Mouse (Mus musculus) lung, adult 2 months (tissue): ENCODE results near the gene Ripk4.

Experiments used
- CTCF ChIP-seq: fragments of 200-500 bp; IDR thresholded peaks from 2 replicates; pipeline ENCODE4 v1.5.1; 2011; ENCODE audit warnings: mild to moderate bottlenecking, low read length, control low read depth; ENCODE audit not compliant: insufficient read depth
- POLR2A ChIP-seq: fragments of 200-500 bp; IDR thresholded peaks from 2 replicates; pipeline ENCODE4 v1.6.1; 2011; ENCODE audit warnings: low read depth, mild to moderate bottlenecking, control low read depth, low read length, borderline replicate concordance; ENCODE audit errors: extremely low read depth

DNA sequence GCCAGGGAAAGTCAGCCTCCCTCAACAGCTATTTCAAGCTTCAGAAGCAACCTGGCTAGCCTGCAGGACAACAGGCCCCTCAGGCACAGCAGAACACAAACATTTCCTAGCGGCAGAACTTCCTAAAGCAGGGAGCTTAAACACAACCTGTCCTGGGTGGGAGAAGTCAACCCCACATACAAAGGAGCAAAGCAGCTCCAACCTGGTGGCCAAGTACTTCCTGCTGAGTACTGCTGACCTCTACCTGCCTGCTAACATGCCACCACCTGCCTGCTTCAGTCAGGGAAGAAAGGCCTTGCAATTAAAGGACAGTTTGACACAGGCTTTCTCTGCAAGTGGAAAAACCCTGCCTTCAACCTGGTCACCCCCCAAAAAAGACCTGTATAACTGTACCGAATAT lies 1.8 kb downstream of the Ripk4 start:
- no peak for TF ChIP-seq CTCF
- TF ChIP-seq POLR2A = no peak
